Mouse (Mus musculus): ENCODE results near the gene Defa20. TPM values are rescaled to one million over a fixed set of nuclear protein-coding genes. Genes with fewer than 3 reads are reported as not detected.
"Not testable (repeated sequence)": the region's sequence is repeated elsewhere in the genome, so short reads cannot be mapped to it uniquely, and the experiment has no call there.

Gene Defa20
- not detected in 2 replicates for polyA plus RNA-seq (2015; fragmentation: Nextera tagmentation; extraction: Ambion mirVana)

GRCm38 (mm10) chr8:21508958-21509357 is at the start of gene Defa20:
Defa20 (plus strand) TSS chr8:21509258.
- not testable (repeated sequence) for H3K4me3 ChIP-seq (replicated peaks); H3K4me1 ChIP-seq (replicated peaks); H3K27ac ChIP-seq; H3K4me2 ChIP-seq (replicated peaks); H3K27me3 ChIP-seq; H3K9me3 ChIP-seq; H3K36me3 ChIP-seq; H3K9ac ChIP-seq (replicated peaks); ATAC-seq
- no CpG with 5 or more reads among the region's 2 CpGs for WGBS

GRCm38 (mm10) chr8:21528732-21529131 is 19.7 kb downstream of the Defa20 start, which contains the start of gene Defa32:
Defa32 (plus strand) TSS chr8:21529032.
- ATAC-seq; H3K4me2 ChIP-seq (replicated peaks); H3K9me3 ChIP-seq; H3K27ac ChIP-seq; H3K4me1 ChIP-seq (replicated peaks); H3K36me3 ChIP-seq; H3K9ac ChIP-seq (replicated peaks); H3K27me3 ChIP-seq; H3K4me3 ChIP-seq (replicated peaks): not testable (repeated sequence)
- WGBS = no CpG with 5 or more reads among the region's 2 CpGs

Other genes with a start within 250 kb of the Defa20 start
- not detected in 2 replicates for gene Defa27, start 193.7 kb upstream of the Defa20 start, polyA plus RNA-seq (2015; fragmentation: Nextera tagmentation; extraction: Ambion mirVana)
- gene Defa29, start 182.2 kb upstream of the Defa20 start, polyA plus RNA-seq (2015; fragmentation: Nextera tagmentation; extraction: Ambion mirVana) = not detected in 2 replicates
- not detected in 2 replicates for gene Defa2, start 130.7 kb upstream of the Defa20 start, polyA plus RNA-seq (2015; fragmentation: Nextera tagmentation; extraction: Ambion mirVana)
- gene Defa33, start 117.4 kb upstream of the Defa20 start, polyA plus RNA-seq (2015; fragmentation: Nextera tagmentation; extraction: Ambion mirVana) = not detected in 2 replicates
- not detected in 2 replicates for gene Defa36, start 81.8 kb upstream of the Defa20 start, polyA plus RNA-seq (2015; fragmentation: Nextera tagmentation; extraction: Ambion mirVana)
- not detected in 2 replicates for gene Gm7849, start 52.7 kb upstream of the Defa20 start, polyA plus RNA-seq (2015; fragmentation: Nextera tagmentation; extraction: Ambion mirVana)
- not detected in 2 replicates for gene Defa32, start 19.8 kb downstream of the Defa20 start, polyA plus RNA-seq (2015; fragmentation: Nextera tagmentation; extraction: Ambion mirVana)
- gene Defa37, start 56.1 kb downstream of the Defa20 start, polyA plus RNA-seq (2015; fragmentation: Nextera tagmentation; extraction: Ambion mirVana) = not detected in 2 replicates
- not detected in 2 replicates for gene Defa28, start 73.7 kb downstream of the Defa20 start, polyA plus RNA-seq (2015; fragmentation: Nextera tagmentation; extraction: Ambion mirVana)
- gene Gm7861, start 85.2 kb downstream of the Defa20 start, polyA plus RNA-seq (2015; fragmentation: Nextera tagmentation; extraction: Ambion mirVana) = not detected in 2 replicates
- not detected in 2 replicates for gene Defa26, start 108.9 kb downstream of the Defa20 start, polyA plus RNA-seq (2015; fragmentation: Nextera tagmentation; extraction: Ambion mirVana)
- not detected in 2 replicates for gene Defa17, start 146.5 kb downstream of the Defa20 start, polyA plus RNA-seq (2015; fragmentation: Nextera tagmentation; extraction: Ambion mirVana)
- not detected in 2 replicates for gene Defa34, start 156.5 kb downstream of the Defa20 start, polyA plus RNA-seq (2015; fragmentation: Nextera tagmentation; extraction: Ambion mirVana)
- gene AY761184, start 194.4 kb downstream of the Defa20 start, polyA plus RNA-seq (2015; fragmentation: Nextera tagmentation; extraction: Ambion mirVana) = not detected in 2 replicates
- not detected in 2 replicates for gene Defa24, start 225.2 kb downstream of the Defa20 start, polyA plus RNA-seq (2015; fragmentation: Nextera tagmentation; extraction: Ambion mirVana)